Comparison of ENCODE assay signal across 8 mouse cellular contexts in the genomic region with DNA sequence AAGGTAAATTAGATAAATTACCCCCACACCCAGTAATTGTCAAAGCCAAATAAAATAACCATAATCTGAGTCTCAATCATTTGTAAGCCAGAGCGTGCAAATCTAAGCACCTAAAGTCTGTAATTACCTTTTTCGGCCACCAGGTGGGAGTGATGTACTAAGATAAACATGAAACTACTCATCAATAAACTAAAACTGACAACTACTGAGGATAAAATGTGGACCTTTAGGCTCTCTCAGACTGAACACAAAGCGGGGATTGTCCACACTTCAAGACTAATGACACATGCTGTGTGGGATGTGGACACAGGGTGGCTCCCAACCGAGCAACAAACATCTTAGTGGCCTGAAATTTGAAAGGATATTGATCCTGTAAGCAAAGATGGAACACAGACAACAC. TPM values are rescaled to one million over a fixed set of nuclear protein-coding genes. Genes with fewer than 3 reads are reported as not detected.
DNase-seq lines count a peak whose midpoint lies in the region; ATAC-seq lines count a peak whose summit lies in the region.

No protein-coding gene starts in this region.

- no peak for ATAC-seq in embryonic facial prominence, embryonic 14.5 days (ENCODE audit: low read depth)

- H3K9me3 ChIP-seq in embryonic facial prominence, embryonic 14.5 days (ENCODE audit: control insufficient read depth, low read length), result no peaks in the 10 kb centered on the region

- peak; percentile 28 for DNase-seq in gastrocnemius, postnatal 10 days
- no peak for DNase-seq in gastrocnemius, postnatal 36 days
- peak; percentile 31 for DNase-seq in urinary bladder, postnatal 14 days (ENCODE audit: low spot score)
- DNase-seq in urinary bladder, adult 2 months (ENCODE audit: low spot score), result no peak
- DNase-seq in embryonic facial prominence, embryonic 14.5 days (ENCODE audit: low spot score), result peak; percentile 55
- peak; percentile 16 to 67 for DNase-seq in layer of hippocampus, postnatal 14 days (ENCODE audit: low spot score in 2 of 2)
- DNase-seq in retina, adult 2 months (ENCODE audit: low read depth, low spot score), result peak; percentile 23
- no peak for DNase-seq in urinary bladder, postnatal 36 days (ENCODE audit: low spot score in 2 of 2)

- peaks cover 60% of the 10 kb centered on the region for H3K36me3 ChIP-seq in embryonic facial prominence, embryonic 14.5 days (ENCODE audit: control insufficient read depth, insufficient read depth, low read length)

- H3K4me2 ChIP-seq in embryonic facial prominence, embryonic 14.5 days (ENCODE audit: low read depth, low read length), result no peak overlapping the region

- intact Hi-C loops in gastrocnemius, postnatal 36 days (cut with DNase I), result no loop called here

- H3K27ac ChIP-seq in embryonic facial prominence, embryonic 14.5 days (replicated peaks; ENCODE audit: low read depth, low read length), result peak overlapping the region; percentile 39; the same call in 1 of the 2 replicates

- no peaks in the 10 kb centered on the region for H3K4me1 ChIP-seq in embryonic facial prominence, embryonic 14.5 days (ENCODE audit: control insufficient read depth, insufficient read depth, low read length)

- 33% methylated on average over 4 of the region's 4 CpGs for whole genome bisulfite sequencing in embryonic facial prominence, embryonic 14.5 days

- H3K9ac ChIP-seq in embryonic facial prominence, embryonic 14.5 days (ENCODE audit: low read depth, low read length), result no peak overlapping the region

- H3K4me3 ChIP-seq in embryonic facial prominence, embryonic 14.5 days (ENCODE audit: low read depth, low read length), result no peak overlapping the region

- no peaks in the 10 kb centered on the region for H3K27me3 ChIP-seq in embryonic facial prominence, embryonic 14.5 days (replicated peaks; ENCODE audit: control insufficient read depth, insufficient read depth, low read length)

RNA-seq across cellular contexts. Expression of a gene that starts 14.4 kb away (rescaled TPM):
- total RNA-seq in gastrocnemius, postnatal 10 days (2021), result 10 to 100 TPM; 33.6 to 39.6 TPM
- total RNA-seq in gastrocnemius, postnatal 36 days (2021), result 10 to 100 TPM; 21.4 to 23.3 TPM
- 31.2 and 32.8 TPM in 2 replicates for polyA plus RNA-seq in urinary bladder, adult 2 months (2012; rRNA removed)
- polyA plus RNA-seq in embryonic facial prominence, embryonic 14.5 days (2014; fragmentation: Nextera tagmentation; extraction: Ambion mirVana), result 28.5 and 34.1 TPM in 2 replicates
- total RNA-seq in layer of hippocampus, postnatal 14 days (2021), result 100 to 1,000 TPM; 103 to 109 TPM

Comparison
In these comparisons a context has a peak if more than half of its experiments do, and no peak if none do; other contexts are left out.
1. DNase-seq: peak in gastrocnemius, postnatal 10 days (single experiment), urinary bladder, postnatal 14 days (single experiment), embryonic facial prominence, embryonic 14.5 days (single experiment), layer of hippocampus, postnatal 14 days (2 of 2) and retina, adult 2 months (single experiment); none in gastrocnemius, postnatal 36 days (0 of 2), urinary bladder, adult 2 months (single experiment) and urinary bladder, postnatal 36 days (0 of 2).